Mouse (Mus musculus) liver, embryonic 12.5 days (tissue): Measurements from ENCODE around the gene Gdf7. TPM values are rescaled to one million over a fixed set of nuclear protein-coding genes. Genes with fewer than 3 reads are reported as not detected.

ENCODE experiments used
- ATAC-seq: fragments of 200-750 bp; cut with Nextera tagmentation; 2 replicates; pipeline ENCODE4 v1.8.0; 2017; ENCODE audit warnings: moderate number of reproducible peaks, mild to moderate bottlenecking, moderate library complexity
- H3K27ac ChIP-seq: fragments of 300-500 bp; sonication (generic); 2 replicates; pipeline ENCODE4 v1.5.1; 2016; ENCODE audit warnings: mild to moderate bottlenecking
- H3K27me3 ChIP-seq: fragments of 300-500 bp; sonication (generic); replicated peaks from 2 replicates; pipeline ENCODE4 v1.6.1; 2016; ENCODE audit warnings: mild to moderate bottlenecking, moderate library complexity
- H3K36me3 ChIP-seq: fragments of 300-500 bp; sonication (generic); 2 replicates; pipeline ENCODE4 v1.6.1; 2016; ENCODE audit warnings: mild to moderate bottlenecking, moderate library complexity
- H3K4me1 ChIP-seq: fragments of 300-500 bp; sonication (generic); 2 replicates; pipeline ENCODE4 v1.6.1; 2016
- H3K4me2 ChIP-seq: fragments of 300-500 bp; sonication (generic); 2 replicates; pipeline ENCODE4 v1.6.1; 2016; ENCODE audit warnings: mild to moderate bottlenecking, moderate library complexity
- H3K4me3 ChIP-seq: fragments of 300-500 bp; sonication (generic); 2 replicates; pipeline ENCODE4 v1.5.1; 2016; ENCODE audit warnings: mild to moderate bottlenecking, moderate library complexity
- H3K9ac ChIP-seq: fragments of 300-500 bp; sonication (generic); 2 replicates; pipeline ENCODE4 v1.6.1; 2016; ENCODE audit warnings: mild to moderate bottlenecking, moderate library complexity
- H3K9me3 ChIP-seq: fragments of 300-500 bp; sonication (generic); replicated peaks from 2 replicates; pipeline ENCODE4 v1.6.1; 2016; ENCODE audit warnings: mild to moderate bottlenecking, moderate library complexity
- WGBS: fragments of 180-500 bp; shearing (Covaris S2); methylation state at CpG from one replicate; pipeline ENCODE4 v1.1.7; 2016; ENCODE audit not compliant: insufficient replicate concordance; 5-methylcytosine and 5-hydroxymethylcytosine counted together
- polyA plus RNA-seq: library from polyadenylated mRNA; unstranded; fragments of >200 nt; fragmentation: Nextera tagmentation; extraction: Ambion mirVana; gene quantifications from 2 replicates; pipeline ENCODE4 v1.2.1, GENCODE M21; 2016

The Gdf7 gene
- polyA plus RNA-seq: not detected in 2 replicates

DNA sequence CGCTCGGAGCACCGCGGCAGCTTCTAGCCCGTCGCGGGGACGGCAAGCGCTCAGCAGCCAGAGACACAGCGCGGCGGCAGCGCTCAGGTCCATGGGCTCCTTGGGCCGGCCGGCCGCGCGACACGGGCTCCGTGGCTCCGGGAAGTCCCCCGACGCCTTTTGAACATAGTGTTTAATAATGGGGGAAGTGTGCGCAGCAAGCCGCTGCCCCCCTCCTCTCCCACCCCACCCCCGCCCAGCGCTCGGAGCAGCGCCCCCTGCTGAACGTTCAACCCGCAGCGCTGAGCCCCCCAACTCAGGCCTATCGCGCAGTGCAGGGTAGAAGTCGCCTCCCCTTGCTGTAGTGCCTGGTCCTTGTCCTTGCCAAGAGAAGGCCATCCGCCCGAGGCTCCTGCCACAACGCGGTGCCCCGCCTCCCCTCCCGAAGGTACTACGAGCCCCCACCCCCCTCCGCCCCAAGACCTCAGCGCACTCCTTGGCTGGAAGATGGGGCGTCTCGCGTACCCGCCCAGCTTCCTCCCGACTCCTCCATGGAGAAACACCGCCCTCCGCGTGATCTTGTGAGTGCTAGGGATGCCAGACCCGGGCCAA lies at the start of gene Gdf7:
Gene Gdf7 (minus strand): TSS at position 114 of the 591 bp plus-strand sequence.
- H3K27me3 ChIP-seq: peaks cover 92% of the 10 kb centered on the region
- H3K9ac ChIP-seq: no peak within 1 kb of the TSS
- no peaks in the 10 kb centered on the region for H3K9me3 ChIP-seq
- H3K4me3 ChIP-seq: peak within 1 kb of the TSS; percentile 38
- peak within 1 kb of the TSS; percentile 63 for H3K4me2 ChIP-seq
- H3K27ac ChIP-seq: no peak within 1 kb of the TSS
- ATAC-seq: no peak
- 0 out of 2 replicates have a peak, but pooled peaks cover 11% of the 10 kb centered on the region for H3K4me1 ChIP-seq
- 2% methylated on average over 46 of the region's 53 CpGs for WGBS
- no peaks in the 10 kb centered on the region for H3K36me3 ChIP-seq

DNA sequence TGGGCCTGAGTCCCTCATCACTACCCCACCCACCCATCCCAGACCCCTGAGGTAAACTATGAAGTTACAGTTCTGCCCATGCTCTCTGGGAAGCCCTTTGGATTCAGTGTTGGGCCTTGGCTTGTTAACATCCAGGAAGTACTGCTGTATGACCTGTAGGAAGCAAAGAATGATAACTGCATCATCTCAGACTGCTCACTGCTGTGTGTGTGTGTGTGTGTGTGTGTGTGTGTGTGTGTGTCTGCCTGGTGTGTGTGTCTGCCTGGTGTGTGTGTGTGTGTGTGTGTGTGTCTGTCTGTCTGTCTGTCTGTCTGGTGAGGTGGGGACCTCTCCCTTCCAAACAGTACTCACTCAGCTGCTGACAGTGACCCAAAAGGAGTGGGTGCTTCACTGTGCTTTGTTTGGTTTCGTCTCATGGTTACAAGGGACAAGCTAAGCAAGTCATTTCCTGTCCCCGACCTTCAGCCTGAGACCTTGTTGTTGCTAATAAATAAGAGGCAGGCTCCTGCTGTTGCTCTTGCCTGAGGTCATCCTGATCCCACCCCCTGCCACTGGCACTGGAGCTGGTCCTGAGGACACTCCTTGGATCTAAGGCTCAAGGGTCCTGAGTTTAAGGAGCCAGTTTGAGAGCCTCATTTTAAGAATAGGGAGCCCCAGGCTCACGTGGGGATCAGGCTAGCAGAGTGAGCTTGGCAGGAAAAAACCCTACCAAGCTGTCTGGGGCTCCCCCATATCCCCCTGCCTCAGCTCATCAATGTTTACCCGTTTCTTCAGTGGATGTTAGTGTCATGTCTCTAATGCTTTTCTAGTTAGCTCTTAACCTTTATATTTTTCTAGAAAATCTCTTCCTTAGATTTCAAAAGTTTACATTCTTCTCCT lies 49.5 kb upstream of the Gdf7 start:
- Histone ChIP-seq H3K9me3 (0 out of 2 replicates have a peak, but pooled peaks cover 3% of the 10 kb centered on the region), H3K36me3 (no peaks in the 10 kb centered on the region), H3K9ac (no peak overlapping the region), H3K27me3 (no peaks in the 10 kb centered on the region), H3K4me3 (no peak overlapping the region), H3K27ac (peak overlapping the region; percentile 48; the same call in 1 of the 2 replicates), H3K4me1 (peaks cover 15% of the 10 kb centered on the region; the same call in 1 of the 2 replicates), H3K4me2 (no peak overlapping the region)
- 28% methylated on average over 4 of the region's 4 CpGs for WGBS
- peak; percentile 50 for ATAC-seq

DNA sequence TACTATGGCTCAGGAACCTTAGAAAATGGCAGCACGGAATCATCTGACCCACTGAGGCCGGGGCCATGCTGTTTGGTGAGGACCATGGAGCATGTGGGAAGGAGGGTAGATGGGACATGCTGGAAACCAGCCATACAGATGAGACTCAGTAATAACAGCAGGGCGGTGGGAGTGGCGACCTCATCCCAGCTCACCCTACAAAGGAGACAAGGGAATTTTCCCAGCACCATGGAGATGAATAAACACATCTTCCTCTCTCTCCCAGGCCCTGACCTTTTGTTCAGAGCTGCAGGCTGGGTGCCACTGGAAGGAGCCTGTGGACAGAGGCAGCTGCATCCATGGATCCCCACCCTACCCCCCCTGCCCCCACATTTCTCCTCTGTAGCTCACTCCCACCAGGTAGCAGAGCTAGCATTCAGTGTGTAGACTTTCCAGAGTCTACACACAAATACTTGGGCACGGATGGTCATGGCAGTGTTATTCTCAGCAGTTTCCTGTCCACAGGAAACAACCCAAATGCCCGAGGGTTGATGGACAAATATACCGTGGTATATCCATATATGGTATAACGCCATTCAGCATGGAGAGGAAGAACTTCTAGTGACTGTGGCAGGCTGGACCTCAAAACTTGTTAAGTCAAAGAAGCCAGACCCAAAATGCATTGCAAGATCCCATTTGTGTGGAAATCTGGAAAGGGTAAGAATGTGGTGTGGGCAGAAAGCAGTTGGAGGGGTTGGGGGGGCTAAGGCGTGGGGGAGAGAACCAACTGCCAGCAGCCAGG lies 47.2 kb upstream of the Gdf7 start:
- Histone ChIP-seq H3K4me2 (no peak overlapping the region), H3K4me1 (peaks cover 20% of the 10 kb centered on the region; the same call in 1 of the 2 replicates), H3K4me3 (no peak overlapping the region), H3K9ac (no peak overlapping the region), H3K27ac (no peak overlapping the region), H3K27me3 (no peaks in the 10 kb centered on the region), H3K9me3 (no peaks in the 10 kb centered on the region), H3K36me3 (no peaks in the 10 kb centered on the region)
- no peak for ATAC-seq
- 49% methylated on average over 9 of the region's 9 CpGs for whole genome bisulfite sequencing

DNA sequence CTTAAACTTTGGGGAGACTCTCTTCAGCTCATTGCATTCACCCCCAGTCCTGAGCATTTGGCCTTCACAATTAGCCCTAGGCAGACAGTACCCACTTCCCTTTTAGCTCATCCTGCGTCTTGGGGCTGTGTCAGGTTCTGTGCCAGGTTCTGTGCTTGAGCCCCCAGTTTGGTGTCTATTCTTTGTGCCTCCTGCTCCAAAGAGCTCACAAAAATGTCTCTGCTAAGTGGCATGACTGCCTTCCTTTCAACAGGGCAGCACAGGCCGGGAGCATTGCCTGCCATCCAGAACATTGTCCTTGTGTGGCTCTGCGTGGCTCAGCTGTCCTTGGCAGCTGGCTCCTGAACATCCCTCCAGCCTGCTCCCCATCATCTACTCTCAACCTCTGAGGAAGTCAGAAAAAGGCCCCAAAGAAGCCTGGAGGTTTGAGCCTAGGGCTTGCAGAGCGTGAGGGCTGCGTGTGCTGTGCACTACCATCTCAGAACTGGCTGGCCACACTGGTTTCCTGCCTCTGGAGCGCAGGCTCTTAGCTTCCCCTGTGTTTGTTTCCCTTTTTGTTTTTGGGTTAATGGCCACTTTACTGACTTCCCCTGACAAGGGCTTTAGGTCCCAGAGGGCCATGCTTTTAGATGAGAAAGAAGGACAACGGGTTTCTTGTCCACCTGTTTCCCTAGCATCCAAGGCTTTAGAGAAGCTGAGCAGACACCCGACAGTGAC lies 46.1 kb upstream of the Gdf7 start:
- ATAC-seq: no peak
- WGBS: 41% methylated on average over 8 of the region's 8 CpGs
- Histone ChIP-seq H3K4me2 (no peak overlapping the region), H3K4me3 (no peak overlapping the region), H3K27me3 (no peaks in the 10 kb centered on the region), H3K27ac (0 out of 2 replicates have a peak overlapping the region, but pooled peaks have one; percentile 25), H3K36me3 (0 out of 2 replicates have a peak, but pooled peaks cover under 1% of the 10 kb centered on the region), H3K9ac (no peak overlapping the region), H3K4me1 (peaks cover 20% of the 10 kb centered on the region; the same call in 1 of the 2 replicates), H3K9me3 (no peaks in the 10 kb centered on the region)

DNA sequence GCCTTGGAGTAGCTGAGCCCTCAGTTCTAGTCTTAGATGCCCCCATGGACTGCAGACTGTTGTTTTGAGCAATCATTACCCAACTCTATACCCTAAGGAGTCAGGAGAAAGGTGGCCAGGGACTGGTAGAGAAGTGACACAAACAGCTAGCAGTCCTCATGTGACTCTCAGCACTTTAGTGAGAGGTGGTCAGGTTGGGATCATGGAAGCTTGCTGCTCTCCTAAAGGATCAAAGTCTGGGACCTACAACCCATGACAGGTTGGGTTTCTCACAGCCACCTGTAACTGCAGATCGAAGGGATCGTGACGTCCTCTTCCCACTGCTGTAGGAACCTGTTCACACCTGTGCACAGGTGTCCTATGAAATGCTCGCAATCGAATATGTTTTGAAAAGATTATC lies 43.8 kb upstream of the Gdf7 start:
- Histone ChIP-seq H3K36me3 (peaks cover 11% of the 10 kb centered on the region; the same call in 1 of the 2 replicates), H3K4me2 (peak overlapping the region; percentile 15), H3K27me3 (no peaks in the 10 kb centered on the region), H3K4me1 (0 out of 2 replicates have a peak, but pooled peaks cover 17% of the 10 kb centered on the region), H3K9me3 (no peaks in the 10 kb centered on the region), H3K4me3 (no peak overlapping the region), H3K27ac (peak overlapping the region; percentile 79), H3K9ac (no peak overlapping the region)
- no peak for ATAC-seq
- 81% methylated on average over 5 of the region's 5 CpGs for WGBS

DNA sequence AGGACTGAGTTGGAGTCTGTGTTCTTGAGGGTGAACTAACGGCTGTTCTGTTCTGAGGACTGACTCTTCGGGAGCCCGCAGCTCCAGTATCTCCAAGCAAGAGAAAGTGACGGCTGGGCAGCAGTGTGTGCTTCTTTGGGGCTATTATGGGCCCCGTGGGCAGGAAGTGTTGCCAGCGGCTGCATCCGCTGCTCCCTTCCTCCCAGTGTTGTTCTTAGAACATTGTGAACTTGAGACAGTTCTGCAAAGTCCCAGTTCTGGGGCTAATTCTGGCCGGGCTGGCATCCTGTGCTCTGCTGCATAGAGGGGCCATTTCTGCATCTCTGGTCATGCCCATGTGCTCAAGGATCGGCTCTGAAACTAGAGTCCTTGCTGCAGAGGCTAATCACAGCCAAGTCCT lies 43.1 kb upstream of the Gdf7 start:
- H3K4me3 ChIP-seq: no peak overlapping the region
- H3K27me3 ChIP-seq: no peaks in the 10 kb centered on the region
- H3K36me3 ChIP-seq: peaks cover 11% of the 10 kb centered on the region; the same call in 1 of the 2 replicates
- H3K9me3 ChIP-seq: no peaks in the 10 kb centered on the region
- WGBS: 23% methylated on average over 9 of the region's 9 CpGs
- peak overlapping the region; percentile 15 for H3K4me2 ChIP-seq
- peak; percentile 50 for ATAC-seq
- H3K9ac ChIP-seq: no peak overlapping the region
- peak overlapping the region; percentile 79 for H3K27ac ChIP-seq
- 0 out of 2 replicates have a peak, but pooled peaks cover 17% of the 10 kb centered on the region for H3K4me1 ChIP-seq

DNA sequence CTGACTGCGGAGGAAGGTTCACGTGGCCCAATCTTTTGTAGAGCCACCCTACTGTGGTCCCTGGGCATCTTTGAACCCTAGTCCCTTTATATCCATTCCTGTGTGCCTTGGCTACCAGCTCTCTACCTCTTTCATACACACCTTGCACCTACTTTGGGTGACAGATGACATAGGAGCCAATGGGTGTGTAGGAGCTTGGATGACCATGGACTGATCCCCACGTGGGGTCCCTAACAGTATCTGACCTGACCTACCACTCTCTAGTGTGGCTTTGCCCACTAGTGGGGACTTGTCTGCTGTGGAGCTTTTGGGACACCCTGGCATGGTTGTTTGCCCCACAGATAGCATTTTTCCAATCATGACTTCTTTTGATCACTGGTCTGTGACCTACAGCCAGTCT lies 41.6 kb upstream of the Gdf7 start:
- no peak overlapping the region for H3K4me2 ChIP-seq
- WGBS: 89% methylated on average over 3 of the region's 3 CpGs
- ATAC-seq: no peak

DNA sequence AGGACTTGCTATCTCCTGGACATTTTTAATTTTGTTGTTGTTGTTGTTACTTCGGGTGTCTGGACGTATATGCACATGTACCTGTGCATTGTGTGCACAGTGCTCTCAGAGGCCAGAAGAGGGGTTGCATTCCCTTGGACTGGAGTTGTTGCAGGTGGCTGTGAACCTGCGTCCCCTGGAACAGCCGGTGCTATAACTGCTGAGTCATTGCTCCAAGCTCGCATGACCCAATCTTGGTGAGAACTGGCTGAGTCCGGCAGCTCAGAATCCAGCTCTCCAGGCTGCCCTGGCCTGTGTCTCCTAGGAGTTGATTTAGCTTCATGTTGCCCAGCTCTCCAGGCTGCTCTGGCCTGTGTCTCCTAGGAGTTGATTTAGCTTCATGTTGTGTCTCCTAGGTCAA lies 39.3 kb upstream of the Gdf7 start:
- WGBS: 56% methylated on average over 6 of the region's 6 CpGs
- H3K27ac ChIP-seq: no peak overlapping the region
- peaks cover 35% of the 10 kb centered on the region for H3K36me3 ChIP-seq
- H3K4me3 ChIP-seq: no peak overlapping the region
- no peak for ATAC-seq
- 0 out of 2 replicates have a peak, but pooled peaks cover 5% of the 10 kb centered on the region for H3K4me1 ChIP-seq
- H3K9ac ChIP-seq: no peak overlapping the region
- no peaks in the 10 kb centered on the region for H3K27me3 ChIP-seq
- H3K4me2 ChIP-seq: no peak overlapping the region
- no peaks in the 10 kb centered on the region for H3K9me3 ChIP-seq

More for the DNA sequence above, 41.6 kb upstream of the Gdf7 start:
- H3K27ac ChIP-seq: no peak overlapping the region
- 0 out of 2 replicates have a peak, but pooled peaks cover 5% of the 10 kb centered on the region for H3K4me1 ChIP-seq
- H3K9me3 ChIP-seq: no peaks in the 10 kb centered on the region
- H3K9ac ChIP-seq: no peak overlapping the region
- H3K4me3 ChIP-seq: no peak overlapping the region
- peaks cover 20% of the 10 kb centered on the region for H3K36me3 ChIP-seq
- no peaks in the 10 kb centered on the region for H3K27me3 ChIP-seq

DNA sequence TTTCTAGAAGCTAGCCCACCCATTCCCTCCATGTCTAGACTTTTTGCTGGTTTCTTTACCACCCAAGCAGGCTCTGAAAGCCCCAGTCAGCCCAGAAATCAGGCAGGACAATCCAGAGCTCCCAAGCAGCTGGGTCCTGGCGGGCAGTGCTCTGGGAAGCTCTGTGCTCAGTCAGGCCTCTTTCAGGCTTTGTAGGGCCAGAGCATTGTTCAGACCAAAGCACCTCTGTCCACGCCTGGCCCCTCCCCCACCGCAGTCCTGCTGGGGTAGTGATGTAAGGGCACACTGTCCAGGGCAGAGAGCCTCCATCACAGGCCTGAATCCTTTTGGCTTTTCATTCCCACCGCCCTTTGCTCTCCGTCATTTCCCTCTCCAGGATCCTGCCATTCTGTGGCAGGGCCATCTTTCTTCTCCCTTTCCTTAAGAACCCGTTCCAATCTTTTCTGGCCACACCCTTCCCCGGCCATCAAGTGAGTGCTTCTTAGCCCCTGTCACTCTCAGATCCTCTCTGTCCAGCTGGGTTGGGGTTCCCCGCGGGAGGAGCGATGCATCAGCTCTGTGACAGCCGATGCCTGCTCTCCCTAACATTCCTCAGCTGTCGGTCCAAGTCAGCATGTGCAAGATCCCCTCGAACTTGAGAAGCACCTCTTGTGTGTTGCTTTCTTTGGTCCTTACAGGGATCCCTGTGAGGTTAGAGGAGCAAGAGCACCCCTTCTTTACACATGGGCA lies 38.0 kb upstream of the Gdf7 start:
- Histone ChIP-seq H3K36me3 (peaks cover 41% of the 10 kb centered on the region), H3K9me3 (no peaks in the 10 kb centered on the region), H3K4me1 (no peaks in the 10 kb centered on the region), H3K9ac (no peak overlapping the region), H3K4me2 (no peak overlapping the region), H3K27ac (no peak overlapping the region), H3K4me3 (no peak overlapping the region), H3K27me3 (no peaks in the 10 kb centered on the region)
- peak; percentile 39; the same call in 1 of the 2 replicates for ATAC-seq
- whole genome bisulfite sequencing: 68% methylated on average over 13 of the region's 13 CpGs

DNA sequence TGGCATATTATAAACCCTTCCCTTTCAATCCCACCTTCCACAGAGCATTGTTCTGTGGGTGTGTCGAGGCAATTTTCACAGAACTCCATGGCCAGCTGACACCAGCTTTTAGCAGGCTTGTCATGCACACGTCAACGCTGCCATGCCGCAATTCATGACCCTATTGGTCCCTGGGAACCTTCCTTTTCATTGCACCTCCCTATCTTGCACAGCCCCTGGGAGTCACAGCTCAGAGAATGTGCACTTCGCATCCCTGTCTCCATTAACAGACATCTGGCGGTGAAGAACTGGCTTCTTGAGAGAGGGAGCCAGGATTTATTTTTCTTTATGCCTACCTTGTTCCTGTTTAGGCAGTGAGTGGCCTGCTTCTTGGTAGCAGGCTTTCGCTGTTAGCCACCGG lies 37.2 kb upstream of the Gdf7 start:
- Histone ChIP-seq H3K27ac (no peak overlapping the region), H3K4me2 (no peak overlapping the region), H3K9me3 (no peaks in the 10 kb centered on the region), H3K27me3 (no peaks in the 10 kb centered on the region), H3K9ac (no peak overlapping the region), H3K4me3 (no peak overlapping the region), H3K4me1 (peaks cover 4% of the 10 kb centered on the region; the same call in 1 of the 2 replicates), H3K36me3 (peaks cover 41% of the 10 kb centered on the region)
- WGBS: 83% methylated on average over 8 of the region's 8 CpGs
- no peak for ATAC-seq
